Mouse (Mus musculus) cerebellum, postnatal 14 days (tissue): Measurements from ENCODE around the gene Myo1b.

Source experiments
- DNase-seq, 2 experiments: peaks; one replicate each; pipeline ENCODE4 v3.0.0; 2021; ENCODE audit warnings: mixed read lengths in 2 of 2

Myo1b gene

GRCm38 (mm10) chr1:51915576-51916156 lies at the start of gene Myo1b:
Gene Myo1b (minus strand): TSS chr1:51916071.
- DNase-seq, result peak; percentile 55 to 66

- no peak for DNase-seq
These were observed 48.8 kb upstream of the Myo1b start for GRCm38 (mm10) chr1:51964647-51965046.

DNA sequence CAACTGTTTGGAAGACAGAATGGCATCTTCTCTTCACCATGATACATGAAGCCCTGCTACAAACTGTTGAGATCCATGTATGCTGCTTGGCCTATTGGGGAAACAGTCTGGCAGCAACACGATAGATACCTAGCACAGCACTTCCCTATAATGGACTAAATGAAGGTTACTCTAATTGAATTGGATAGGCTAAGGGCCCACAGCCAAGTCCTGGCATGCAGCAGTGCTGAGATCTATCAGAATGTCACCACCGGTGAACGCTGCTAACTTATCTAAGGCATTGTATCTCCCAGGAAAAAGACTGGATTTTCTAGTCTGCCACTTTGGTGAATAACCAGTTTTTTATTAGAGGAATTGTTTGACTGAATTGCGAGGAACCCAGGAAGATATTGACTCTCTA lies 31.2 kb upstream of the Myo1b start:
- DNase-seq, result peak; percentile 45 to 69

DNA sequence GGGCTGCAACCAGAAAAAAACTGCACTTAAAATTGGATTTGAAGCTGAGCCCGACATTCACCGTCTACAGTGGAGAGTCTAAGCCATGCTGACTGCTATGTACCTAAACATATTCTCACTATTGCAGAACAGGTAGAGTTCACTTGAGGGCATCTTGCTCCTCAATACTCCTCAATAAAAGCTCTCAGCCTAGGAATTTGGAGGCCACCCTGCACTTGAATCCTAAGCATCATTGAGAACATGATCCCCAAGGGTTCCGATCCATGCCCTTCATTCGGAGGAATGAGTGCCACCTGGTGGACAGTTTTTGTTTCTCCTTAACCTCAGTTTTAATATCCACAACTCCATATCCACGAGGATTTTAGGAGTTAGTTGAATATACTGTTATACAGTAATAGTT lies 28.9 kb upstream of the Myo1b start:
- peak; percentile 76 to 83 for DNase-seq

DNA sequence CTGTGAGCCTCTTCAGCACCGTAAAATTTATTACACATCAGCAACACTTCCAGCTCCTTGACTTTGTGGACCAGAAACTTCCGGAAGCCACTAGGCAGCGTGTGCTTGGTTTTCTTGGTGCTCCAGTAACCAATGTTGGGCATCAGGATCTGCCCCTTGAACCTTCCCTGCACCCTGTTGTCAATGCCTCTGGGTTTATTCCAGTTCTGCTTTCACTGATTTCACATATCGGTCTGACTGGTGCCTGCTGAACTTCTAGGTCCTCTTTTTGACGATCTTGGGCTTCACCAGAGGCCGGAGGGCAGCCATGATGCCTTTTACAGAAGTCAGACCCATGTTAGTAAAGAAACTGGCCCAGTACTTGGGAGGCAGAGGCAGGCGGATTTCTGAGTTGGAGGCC lies 22.5 kb upstream of the Myo1b start:
- DNase-seq, result no peak

- no peak for DNase-seq
These were observed 19.1 kb upstream of the Myo1b start for GRCm38 (mm10) chr1:51935006-51935405.

DNA sequence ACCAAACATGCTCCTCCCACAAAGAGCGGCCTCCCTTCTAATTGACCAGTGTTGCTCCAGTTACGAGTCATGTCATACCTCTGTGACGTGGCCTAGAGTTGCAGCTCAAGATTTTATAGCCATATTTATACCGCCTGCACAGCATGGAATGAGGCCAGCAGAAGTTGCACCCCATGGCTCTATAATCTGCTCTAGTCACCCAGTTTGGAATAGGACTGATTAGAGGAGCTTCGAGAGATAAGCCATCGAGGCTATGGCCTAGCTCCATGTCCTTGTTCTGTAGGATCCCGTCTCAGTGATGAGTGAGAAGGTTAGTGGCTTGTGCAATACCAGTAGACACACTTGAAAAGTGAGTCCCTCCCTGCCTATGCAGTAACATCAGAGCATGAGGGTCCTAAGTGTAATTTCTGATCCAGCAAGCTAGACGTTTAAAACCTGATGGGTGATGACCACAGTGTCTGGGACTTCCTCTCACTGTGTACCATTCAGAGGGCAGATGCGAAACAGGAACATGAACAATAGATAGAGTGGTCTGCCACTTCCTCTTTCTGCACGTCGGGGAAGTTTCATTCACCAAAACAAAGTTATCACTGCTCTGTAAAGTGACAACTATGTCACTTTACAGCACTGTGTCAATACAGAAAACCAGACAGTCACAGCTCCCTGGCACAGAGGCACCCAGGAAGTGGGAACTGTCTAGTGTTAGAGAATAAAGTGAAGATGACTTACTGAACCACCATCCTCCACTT lies 18.5 kb upstream of the Myo1b start:
- no peak for DNase-seq

GRCm38 (mm10) chr1:51932826-51933225 lies 17.0 kb upstream of the Myo1b start:
- no peak for DNase-seq

DNA sequence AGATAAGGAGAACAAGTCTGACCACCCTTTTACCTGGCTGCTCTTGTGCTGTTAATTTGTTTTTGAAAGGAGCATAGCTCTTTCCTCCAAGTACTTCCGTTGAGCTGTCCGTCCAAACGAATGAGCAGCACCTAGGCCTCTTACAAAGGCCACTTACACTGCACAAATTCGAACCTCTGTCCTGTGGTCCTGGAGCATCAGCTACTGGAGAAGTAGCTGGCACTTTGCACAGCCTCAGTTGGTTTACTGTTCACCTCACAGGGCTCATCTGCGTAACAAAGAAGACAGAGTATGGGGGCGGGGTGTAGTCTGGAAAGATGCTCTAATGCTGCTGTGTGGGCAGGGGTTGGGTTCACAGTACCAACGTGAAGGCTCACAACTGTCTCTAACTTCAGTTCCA lies 15.7 kb upstream of the Myo1b start:
- DNase-seq, result no peak

- DNase-seq, result no peak
These were observed 14.7 kb upstream of the Myo1b start for GRCm38 (mm10) chr1:51930584-51930983.

GRCm38 (mm10) chr1:51929557-51929956 lies 13.7 kb upstream of the Myo1b start:
- no peak for DNase-seq

GRCm38 (mm10) chr1:51922820-51923219 lies 6.9 kb upstream of the Myo1b start:
- DNase-seq, result no peak

- DNase-seq, result no peak
These were observed 405 bp upstream of the Myo1b start for GRCm38 (mm10) chr1:51916276-51916675.

DNA sequence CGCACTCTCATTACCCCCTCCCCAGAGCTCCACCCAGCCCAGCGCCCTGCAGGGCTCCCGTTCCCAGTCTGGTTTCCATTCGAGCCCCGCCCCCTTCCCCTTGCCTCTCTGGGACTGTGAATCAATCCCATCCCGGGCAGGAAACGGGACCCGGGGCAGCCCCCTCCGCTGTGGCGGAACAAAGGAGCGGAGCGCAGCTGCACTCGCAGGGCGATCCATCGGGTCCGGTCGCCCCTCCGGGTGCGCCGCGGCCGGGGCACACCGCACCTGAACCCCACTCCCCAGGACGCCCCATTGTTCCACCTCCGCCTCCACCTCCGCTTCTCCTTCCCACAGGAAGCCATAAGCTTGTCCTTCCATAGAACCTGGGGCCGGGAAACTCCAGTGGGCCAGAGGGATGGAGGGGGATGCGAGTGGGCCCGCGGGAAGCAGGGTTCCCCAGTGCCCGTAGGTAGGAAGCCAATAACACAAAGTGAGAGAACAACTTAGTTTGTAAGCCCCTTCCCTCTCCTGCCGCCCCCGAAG lies 758 bp downstream of the Myo1b start:
- peak; percentile 63 to 73 for DNase-seq

DNA sequence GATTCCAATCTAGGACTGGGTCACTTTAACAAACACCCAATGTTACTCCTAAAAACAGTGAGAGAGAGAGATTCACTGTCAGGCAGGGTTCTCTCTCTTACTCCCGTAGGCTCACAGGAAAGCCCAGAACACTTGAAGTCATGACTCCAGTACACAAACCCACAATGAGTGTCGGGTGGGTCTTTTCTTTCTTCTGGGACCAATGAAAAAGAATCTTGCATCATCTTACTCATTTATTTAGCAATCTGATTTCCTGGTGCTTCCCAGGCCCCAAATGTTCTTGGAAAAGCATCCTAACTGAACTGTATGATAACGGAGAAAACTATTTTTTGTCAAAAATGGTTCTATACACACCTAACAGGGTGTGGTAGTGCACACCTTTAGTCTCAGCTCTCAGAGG lies 1.8 kb downstream of the Myo1b start:
- DNase-seq, result no peak

GRCm38 (mm10) chr1:51913071-51913814 lies 2.6 kb downstream of the Myo1b start:
- no peak for DNase-seq

DNA sequence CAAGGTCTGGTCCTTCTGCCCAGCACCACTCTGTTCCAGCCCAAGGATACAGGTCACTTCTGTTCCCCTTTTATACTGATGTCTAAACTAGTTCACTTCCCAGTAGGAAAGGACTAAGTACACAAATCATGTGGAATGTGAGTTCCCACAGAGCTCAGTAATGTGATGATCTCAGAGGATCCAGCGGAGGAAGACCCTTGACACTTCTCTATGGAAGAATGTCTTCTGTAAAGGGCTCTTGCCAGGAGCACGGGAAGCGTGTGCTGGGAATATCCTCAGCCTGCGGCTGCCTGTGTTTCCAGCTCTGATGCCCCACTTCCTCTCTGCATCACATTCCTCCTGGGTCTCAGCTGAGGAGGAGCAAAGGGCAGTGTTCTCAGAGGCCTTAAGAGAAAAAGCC lies 4.5 kb downstream of the Myo1b start:
- DNase-seq, result no peak

DNA sequence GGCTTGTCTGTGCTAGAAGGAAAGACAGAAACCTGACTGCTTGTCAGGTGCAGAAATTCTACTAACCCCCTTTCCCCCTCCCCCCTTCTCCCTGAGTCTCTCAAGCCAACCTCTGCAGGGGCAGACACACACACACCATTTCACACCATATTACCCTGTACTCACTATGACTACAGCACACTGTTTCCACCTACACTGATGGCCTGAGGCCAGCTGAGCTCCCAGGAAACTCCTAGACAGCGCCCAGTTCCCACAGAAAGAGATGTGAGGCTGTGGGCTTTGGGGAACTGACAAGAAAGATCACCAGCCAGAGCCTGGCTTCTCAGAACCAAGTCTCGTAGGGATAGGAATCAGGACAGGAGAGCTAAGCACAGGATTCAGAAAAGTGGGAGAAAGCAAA lies 6.7 kb downstream of the Myo1b start:
- DNase-seq, result no peak

GRCm38 (mm10) chr1:51907821-51908220 lies 8.1 kb downstream of the Myo1b start:
- DNase-seq, result no peak

- no peak for DNase-seq
These were observed 9.5 kb downstream of the Myo1b start for GRCm38 (mm10) chr1:51906206-51906906.

DNA sequence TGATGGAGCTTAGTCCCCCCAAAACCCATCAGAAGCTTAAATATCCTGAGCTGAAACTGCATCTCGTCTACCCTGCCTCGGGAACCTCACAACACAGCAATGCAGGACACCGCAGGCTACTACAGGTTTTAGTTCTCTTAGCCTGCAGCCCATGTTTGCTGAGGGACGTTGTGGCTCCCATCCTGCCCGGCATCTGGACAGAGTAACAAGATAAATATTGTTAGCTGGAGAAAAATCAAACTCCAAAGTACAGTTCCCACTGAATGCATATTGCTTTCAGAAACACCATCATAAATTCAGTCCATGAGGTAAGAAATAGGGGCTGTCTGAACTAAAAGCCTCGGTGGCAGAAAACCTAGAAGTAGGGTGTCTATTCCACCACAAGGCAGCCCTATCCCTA lies 10.8 kb downstream of the Myo1b start:
- DNase-seq, result no peak

DNA sequence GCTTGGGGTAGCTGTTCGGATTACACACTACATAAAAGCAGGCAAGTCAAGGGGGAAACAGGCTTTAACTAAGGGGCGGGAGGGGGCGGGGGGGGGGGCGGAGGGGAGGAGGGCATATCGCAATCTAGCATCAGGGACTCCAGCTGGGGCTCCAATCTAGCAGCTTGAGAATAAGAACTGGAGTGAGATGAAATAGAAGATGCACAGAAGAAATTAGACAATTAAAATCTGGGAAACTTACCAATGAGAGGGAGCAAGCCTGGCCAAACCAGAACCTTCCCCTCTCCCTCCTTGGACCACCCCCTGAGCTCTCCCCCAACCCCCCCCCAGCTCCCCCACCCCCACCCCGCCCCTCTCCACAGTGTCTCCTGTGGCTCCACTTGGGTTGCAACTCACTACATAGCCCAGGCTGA lies 18.7 kb downstream of the Myo1b start:
- no peak for DNase-seq

DNA sequence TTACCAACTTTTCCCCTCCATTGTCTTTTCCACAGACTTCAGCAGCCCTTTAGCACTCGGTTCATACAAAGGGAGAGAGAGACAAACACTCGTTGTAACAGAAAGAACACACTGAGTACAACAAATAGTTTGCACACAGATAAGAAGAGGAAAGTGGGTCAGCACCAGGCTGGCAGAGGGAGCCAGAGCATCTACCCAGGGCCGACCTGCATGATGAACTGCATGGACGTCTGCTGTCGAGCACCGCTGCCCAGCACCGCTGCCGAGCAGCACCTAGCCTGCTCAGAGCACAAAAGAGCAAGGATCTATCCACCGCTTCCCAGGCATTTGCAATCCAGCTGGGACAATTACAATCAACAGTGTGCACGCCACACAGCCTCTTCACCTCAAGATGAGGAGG lies 19.9 kb downstream of the Myo1b start:
- no peak for DNase-seq
